Mouse (Mus musculus) liver, adult (tissue): ENCODE data around the gene Krt86.
"Not testable (repeated sequence)": the region's sequence is repeated elsewhere in the genome, so short reads cannot be mapped to it uniquely, and the experiment has no call there.

Source experiments
- GATA4 ChIP-seq: IDR thresholded peaks from 2 replicates; pipeline ENCODE4 v1.6.1; 2014; ENCODE audit warnings: mild to moderate bottlenecking, low read length; ENCODE audit not compliant: insufficient replicate concordance

Gene Krt86

DNA sequence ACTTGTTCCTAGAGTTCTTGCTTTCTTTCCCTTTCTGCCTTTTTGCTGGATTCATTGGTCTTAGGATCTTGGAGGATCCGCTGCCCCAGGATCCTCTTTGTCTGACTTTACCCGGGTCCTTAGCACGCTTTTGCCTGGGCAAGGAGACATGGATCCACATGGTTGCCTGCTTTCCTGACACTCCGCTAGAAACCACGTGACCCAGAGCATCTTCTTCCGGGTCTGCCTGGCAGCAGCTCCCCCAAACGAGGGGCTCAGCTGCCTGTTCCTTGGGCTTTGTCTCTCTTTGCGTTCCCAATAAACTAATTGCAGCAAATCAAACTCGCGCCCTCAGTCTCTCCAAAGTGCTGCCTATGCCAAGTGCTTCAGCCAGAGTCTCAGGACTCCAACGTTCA lies 6.4 kb downstream of the Krt86 start:
- no peak for TF ChIP-seq GATA4

- no peak for TF ChIP-seq GATA4
These were observed 8.8 kb downstream of the Krt86 start for GRCm38 (mm10) chr15:101482056-101482455.

- TF ChIP-seq GATA4 = no peak
These were observed 10.4 kb downstream of the Krt86 start for GRCm38 (mm10) chr15:101483646-101484045.

DNA sequence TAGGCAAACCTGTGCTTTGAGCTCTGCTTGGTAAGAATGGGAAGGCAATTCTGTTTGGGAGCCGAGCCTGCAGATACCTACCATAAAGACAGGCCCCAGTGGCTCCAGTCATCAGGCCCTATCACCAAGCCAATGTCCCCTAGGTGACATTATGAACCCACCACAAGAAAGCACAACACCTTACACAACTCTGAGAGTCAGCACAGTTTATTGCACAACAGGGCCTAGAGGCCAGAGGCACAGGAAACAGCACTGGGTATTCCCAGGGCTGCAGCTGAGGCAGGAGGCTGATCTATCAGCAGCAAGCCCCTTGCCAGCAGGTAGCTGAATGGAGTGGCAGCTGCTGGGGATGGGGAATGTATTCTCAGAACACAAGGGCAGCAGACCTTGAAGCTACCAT lies 11.7 kb downstream of the Krt86 start:
- no peak for TF ChIP-seq GATA4

- no peak for TF ChIP-seq GATA4
These were observed 12.8 kb downstream of the Krt86 start for GRCm38 (mm10) chr15:101485911-101486635.

- no peak for TF ChIP-seq GATA4
These were observed 18.2 kb downstream of the Krt86 start, which contains the start of gene Krt83 for GRCm38 (mm10) chr15:101491431-101491830. Gene Krt83 (minus strand): TSS chr15:101491512.

DNA sequence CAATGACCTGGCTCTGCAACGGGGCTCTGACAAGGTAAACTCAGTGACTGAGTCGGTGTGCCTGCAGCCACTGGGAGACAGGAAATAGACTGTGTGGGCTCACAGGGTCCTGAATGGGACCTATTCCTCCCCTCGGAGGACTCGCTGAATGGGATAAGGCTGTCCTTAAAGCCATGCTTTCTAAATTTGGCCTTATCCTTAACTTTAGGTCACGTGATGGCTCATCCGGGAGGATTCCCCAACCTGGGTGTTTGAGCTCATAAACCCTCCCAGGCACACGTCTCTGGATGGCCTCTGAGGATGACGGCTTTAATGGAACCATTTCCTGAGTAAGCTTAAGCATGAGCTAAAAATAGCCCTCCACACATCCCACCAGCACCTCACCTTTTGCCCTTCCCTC lies 19.4 kb downstream of the Krt86 start:
- TF ChIP-seq GATA4 = no peak

DNA sequence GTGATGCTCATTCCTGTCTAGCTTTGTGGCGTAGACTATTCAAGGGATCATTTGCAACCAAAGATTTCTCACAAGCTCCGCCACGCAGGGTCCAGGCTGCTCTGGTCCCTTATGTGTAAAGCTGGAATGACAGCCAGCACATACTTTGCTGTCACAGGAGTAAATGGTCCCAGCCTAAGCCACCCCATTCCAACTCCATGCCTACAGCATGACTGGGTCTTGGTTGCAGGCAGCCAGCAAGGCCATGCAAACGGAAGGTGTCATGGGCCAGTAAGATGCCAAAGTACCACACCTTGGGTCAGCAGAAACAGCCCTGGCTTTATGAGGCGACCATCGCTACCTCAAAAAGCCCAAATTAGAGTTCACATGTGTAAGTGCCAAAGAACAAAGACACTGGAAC lies 20.4 kb downstream of the Krt86 start:
- no peak for TF ChIP-seq GATA4

GRCm38 (mm10) chr15:101494203-101494602 lies 20.9 kb downstream of the Krt86 start:
- TF ChIP-seq GATA4 = no peak

GRCm38 (mm10) chr15:101495266-101495665 lies 22.0 kb downstream of the Krt86 start:
- TF ChIP-seq GATA4 = no peak

DNA sequence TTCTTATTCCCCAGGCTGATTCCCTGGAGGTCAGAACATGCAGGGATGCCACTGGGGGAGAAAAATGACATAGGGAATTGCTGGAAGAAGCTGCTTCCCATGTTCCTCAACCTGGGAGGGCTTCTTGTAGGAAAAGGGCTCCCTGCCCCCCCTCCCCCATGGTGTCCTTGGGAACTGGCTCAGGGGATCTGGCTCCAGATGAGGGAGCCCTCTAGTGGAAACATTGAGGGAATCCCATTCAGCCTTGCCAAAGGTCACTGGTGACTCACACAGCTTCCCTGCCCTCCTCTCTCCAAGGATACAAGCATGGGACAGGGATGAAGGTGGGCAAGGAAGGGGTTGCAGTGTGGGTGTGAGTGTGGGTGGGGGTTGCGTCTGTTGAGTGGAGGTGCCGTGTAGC lies 23.9 kb downstream of the Krt86 start:
- no peak for TF ChIP-seq GATA4

GRCm38 (mm10) chr15:101506896-101507758 lies 33.8 kb downstream of the Krt86 start:
- TF ChIP-seq GATA4 = no peak

DNA sequence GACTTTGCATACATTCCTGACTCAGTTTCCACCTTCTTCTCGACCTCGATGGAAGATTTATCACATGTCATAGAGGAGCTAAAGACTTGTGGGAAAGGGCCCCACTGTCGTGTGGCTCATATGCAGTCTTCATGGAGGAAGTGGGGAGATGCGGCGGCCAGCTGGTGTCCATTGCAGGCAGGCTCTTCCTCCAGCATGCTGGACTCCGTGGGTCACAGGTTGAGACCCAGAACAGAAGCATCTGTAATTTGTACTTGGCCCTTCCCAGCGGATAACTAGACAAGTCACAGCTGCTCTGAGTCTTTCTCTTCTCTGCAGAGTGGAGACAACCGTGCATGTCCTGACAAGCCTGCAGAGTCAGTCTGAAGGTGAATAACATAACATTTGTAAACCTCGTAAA lies 35.0 kb downstream of the Krt86 start:
- no peak for TF ChIP-seq GATA4

DNA sequence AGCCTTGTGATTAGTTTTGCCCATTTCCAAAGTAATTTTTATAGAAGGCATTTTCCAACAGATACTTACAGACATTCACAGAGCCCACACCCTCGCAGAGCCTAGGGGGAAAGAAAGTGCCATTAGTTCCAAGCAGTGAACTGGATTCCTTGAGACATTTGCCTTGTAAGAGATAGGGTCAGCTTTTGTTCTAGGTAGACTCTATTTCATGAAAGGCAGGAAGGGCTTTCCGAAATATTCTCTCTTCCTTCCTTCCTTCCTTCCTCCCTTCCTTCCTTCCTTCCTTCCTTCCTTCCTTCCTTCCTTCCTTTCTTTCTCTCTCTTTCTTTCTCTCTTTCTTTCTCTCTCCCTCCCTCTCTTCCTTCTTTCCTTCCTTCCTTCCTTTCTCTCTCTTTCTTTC lies 43.9 kb downstream of the Krt86 start, which contains the start of gene Gm49425:
Gene Gm49425, minus strand, starts transcription at position 101 of the 400 bp plus-strand sequence.
- TF ChIP-seq GATA4 = not testable (repeated sequence)

DNA sequence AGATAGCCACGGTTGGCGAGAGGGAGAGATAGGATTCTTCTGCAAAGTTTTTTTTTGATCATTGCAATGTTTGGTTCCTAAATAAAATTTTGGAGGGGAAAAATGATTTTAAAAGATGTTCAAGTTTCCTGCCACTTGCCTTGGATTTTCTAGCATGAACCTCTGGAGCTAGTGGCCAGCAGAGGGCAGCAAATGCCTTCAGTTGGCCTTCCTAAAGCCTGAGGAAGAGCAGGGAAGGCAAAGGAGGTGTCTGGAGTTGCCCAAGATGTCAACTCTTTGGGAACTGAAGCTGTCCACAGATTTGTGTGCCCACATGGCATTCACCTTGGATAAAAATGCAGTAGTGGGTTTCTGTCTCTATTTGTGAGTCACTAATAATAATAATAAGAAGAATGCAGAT lies 46.5 kb downstream of the Krt86 start:
- no peak for TF ChIP-seq GATA4
